Mouse (Mus musculus) right cerebral cortex, postnatal 14 days (tissue): ENCODE measurements at regions not wholly inside any gene's neighbourhood (a gene's known extent, or its start where the extent isn't known, plus 50 kb on each side); places are given as distances from the start of the nearest gene placed in this dataset.
A peak's percentile ranks its signal among the peaks of the same experiment; 100 is the strongest.

Experiments used
- DNase-seq: peaks from one replicate; pipeline ENCODE4 v3.0.0; 2022

- no peak for DNase-seq
These were observed 142.4 kb upstream of the Spdl1 start for GRCm38 (mm10) chr11:34975771-34976302.

GRCm38 (mm10) chr11:34973467-34973921, 140.1 kb upstream of the Spdl1 start:
- no peak for DNase-seq

GRCm38 (mm10) chr11:34973012-34973411, 139.6 kb upstream of the Spdl1 start:
- DNase-seq: no peak

DNA sequence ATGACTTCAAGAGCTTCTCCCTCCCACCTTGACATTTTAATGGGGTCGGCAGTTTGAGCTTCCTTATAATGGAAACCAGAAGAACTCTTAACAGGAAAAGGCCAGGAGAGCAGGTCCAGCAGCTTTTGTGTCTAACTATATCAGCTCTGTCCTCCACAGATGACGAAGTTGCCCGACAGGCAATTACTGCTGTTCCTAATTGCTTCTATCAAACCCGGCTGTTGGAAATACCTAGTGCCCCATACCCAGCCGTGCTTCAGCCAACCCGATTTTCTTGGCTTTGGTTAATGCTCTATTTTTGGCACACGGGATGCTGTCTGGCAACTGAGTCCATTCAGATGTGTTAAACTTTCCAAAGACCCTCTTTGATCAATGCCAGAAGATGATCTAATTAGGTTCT, 125.8 kb upstream of the Spdl1 start:
- DNase-seq: no peak

DNA sequence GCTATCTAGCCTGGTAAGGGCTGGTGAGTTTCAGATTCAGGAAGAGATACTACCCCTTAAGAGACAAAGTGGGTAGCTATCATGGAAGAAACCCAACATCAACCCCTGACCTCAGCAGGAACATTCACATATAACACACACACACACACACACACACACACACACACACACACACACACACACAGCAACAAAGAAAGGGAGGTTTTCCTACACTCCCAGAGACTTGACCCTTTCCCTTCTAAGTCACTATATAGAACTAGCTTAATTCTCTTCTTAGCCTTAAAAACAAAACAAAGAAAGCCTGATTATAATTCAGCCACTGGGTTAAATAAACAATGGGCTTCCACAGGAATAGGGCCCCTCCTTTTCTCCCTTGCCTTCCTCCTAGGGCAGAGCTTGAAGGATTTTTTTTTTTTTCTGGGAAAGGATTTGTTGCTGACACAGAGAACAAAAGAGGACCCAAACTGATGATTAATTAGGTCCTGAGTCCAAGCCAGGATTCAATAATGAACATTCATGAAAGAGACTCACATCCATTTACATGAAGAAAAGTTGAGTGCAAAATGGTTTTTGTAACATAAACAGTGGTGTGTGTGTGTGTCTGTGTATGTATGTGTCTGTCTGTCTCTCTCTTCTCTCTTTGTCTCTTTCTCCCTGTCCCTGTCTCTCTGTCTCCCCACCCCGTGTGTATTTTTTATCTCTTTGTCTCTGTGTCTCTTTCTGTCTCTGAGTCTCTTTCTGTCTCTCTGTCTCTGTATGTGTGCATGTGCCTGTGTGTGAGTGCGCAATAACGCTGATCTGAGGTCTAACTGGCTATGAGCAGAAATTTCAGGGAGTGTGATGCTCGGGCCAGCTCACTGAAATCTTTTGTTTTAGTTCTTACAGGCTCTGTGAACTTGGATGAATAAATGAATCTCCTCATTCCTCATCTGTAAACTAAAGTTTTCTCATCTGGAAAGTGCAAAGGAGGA, 108.3 kb upstream of the Spdl1 start:
- DNase-seq: no peak

DNA sequence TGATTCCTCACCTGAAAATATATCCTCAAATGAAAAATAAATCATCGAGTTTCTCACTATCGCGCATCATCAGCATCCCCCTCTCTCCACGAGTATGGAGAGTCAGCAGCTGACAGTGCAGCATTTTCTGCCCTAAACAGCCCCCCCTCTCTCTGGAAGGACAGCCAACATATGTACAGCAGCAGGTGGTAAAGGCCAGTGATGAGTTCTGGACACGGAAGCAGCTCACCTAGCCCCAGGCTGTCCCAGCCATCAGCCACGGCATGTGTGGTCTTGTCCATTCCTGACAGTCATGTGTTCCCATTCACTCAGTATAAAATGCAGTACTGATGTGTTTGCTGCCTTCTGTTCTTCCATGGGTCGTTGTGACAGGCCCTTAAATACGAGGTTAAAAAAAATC, 106.7 kb upstream of the Spdl1 start:
- DNase-seq: no peak

GRCm38 (mm10) chr11:34939002-34939401, 105.6 kb upstream of the Spdl1 start:
- peak; percentile 17 for DNase-seq

DNA sequence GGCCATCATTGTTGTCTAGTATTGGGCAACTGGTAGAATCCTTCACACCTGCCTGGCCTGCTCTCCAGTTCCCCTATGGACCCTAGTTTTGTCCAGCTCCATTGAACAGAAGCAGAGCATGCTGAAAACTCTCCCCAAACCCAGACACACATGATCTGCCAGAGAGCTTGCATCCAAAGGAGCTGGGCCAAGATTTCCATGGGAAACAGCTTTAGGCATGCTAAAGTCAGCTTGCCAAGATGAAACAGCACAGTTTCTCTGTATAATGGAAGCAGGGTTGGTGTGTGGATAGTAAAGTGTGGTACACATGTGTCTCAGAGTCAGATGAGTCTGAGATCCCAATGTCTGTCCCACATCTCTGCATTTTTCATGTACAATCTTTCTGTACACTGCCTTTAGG, 98.8 kb upstream of the Spdl1 start:
- no peak for DNase-seq

GRCm38 (mm10) chr11:34917175-34917574, 83.7 kb upstream of the Spdl1 start:
- DNase-seq: no peak

DNA sequence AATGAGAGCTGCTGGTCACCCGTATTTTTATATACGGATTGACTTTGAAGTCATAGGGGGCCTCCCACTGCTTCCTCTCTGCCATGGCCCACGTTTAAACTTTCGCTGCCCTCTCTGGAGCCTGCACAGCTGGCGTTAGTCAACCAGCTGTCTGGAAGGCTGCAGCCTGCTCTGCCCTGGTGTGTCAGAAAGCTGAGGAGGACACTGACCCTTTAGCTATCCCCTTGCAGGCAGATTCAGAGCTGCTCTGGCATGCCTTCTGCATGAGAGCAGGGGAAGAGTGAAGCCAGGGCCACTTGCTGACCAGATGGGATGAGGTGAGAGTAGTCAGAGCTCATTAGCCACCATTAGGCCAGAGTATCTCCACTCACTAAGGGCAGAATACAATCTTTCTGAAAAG, 76.4 kb upstream of the Spdl1 start:
- no peak for DNase-seq

DNA sequence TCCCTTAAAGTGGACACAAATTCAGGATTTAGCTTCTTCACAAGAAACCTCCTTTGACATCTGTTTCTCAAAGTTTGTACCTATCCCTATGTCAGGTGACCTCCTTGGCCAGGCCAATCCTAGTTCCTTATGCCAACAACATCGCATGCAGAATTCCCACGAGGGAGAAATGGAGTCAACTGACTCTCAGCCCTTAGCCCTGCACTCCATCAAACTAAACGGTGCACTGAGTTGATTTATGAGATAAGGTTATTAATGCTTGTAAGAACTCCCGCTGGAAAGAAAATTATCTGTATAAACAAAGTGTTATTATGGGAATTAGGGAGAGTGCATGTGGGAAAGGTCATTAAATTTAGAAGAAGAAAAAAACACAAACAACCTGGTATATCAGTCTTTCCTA, 70.8 kb upstream of the Spdl1 start:
- no peak for DNase-seq

DNA sequence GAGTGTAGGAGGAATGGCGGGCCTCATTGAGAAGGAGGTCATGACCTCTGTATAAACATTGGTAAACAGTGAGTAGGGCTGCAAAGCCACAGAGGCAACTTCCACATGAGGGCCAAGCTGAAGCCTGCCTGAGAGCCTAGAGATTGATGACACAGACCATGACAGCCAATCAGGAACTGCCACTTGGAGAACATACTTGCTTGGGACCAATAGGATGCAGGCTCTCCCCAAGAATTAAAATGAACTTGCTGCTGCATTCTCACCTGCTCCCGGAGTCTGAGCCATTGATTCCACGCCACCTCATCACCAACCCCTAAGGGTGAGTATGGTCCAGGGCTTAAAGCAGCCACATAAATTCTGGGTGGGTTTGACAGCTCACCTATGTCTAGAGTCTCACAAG, 66.0 kb upstream of the Spdl1 start:
- DNase-seq: no peak

DNA sequence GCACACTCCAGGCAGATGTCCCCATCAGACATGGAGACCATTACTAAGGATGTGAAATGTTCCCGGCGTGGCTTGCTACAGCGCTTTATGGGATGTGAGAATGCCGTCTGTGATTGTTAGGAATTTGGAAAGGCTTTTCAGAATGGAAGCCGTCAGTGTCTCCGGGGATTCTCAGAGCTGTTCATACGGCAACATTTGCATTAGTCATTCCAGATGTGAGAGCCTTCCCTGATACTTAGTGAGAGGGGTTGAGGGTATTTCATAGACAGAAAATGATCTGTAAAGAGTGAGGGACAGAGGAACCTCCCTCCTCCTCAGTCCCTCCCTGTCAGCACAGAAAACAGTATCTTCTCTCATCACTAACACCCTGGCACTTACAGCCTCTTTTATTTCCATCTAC, 62.2 kb upstream of the Spdl1 start:
- no peak for DNase-seq

DNA sequence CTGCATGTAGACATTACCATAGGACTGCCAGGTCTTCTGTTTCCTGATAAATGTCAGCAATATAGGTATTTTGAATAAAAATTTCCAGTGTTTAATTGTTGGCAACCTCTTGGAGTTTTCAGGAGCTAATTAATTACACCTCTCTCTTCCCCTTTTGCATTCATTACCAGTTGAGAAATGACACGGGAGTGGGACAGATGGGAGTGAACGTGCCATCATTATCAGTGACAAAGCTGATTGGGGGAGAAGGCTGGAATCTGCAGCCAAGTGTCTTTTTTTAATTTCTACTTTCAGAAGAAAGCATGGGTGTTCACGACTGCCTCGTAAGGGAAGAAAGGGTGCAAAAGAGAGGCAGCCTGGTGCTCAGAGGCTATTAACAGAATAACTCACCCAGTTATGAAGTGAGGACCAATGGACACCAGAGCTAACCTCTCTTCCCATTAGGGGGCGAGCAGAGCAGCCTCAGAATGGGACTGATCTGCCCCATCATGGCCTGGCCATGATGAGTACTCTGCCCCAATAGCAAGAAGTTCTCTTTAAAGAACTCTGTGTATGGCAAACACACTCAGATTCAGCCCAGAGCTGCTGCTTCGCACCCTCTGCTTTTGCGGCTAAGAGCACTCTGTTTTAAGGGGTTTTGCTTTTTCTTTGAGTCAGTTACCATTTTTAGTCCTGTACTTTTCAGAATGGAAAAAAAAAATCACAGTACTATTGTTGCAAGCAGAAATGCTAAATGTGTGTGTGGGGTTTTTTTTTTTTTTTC, 55.1 kb upstream of the Spdl1 start:
- no peak for DNase-seq

- no peak for DNase-seq
These were observed 54.1 kb upstream of the Spdl1 start for GRCm38 (mm10) chr11:34887587-34887986.
